Mouse (Mus musculus) bone marrow macrophage, adult 2 months (primary cell): Measurements from ENCODE around the gene 1700123O20Rik.

Experiments
- CTCF ChIP-seq: IDR thresholded peaks from 2 replicates; pipeline ENCODE4 v1.5.1; 2012; ENCODE audit warnings: low read depth, mild to moderate bottlenecking, low read length, moderate library complexity
- POLR2A ChIP-seq: IDR thresholded peaks from 2 replicates; pipeline ENCODE4 v1.6.1; 2012; ENCODE audit warnings: mild to moderate bottlenecking, low read depth, low read length, borderline replicate concordance

GRCm38 (mm10) chr14:54696752-54697151 is 10.7 kb downstream of the 1700123O20Rik start:
- TF ChIP-seq POLR2A = no peak
- TF ChIP-seq CTCF = no peak
